Mouse (Mus musculus) olfactory bulb, adult 2 months (tissue): ENCODE results near the gene Tenm2.

Source experiments
- CTCF ChIP-seq: fragments of 200-500 bp; IDR thresholded peaks from 2 replicates; pipeline ENCODE4 v1.5.1; 2012; ENCODE audit warnings: low read depth, mild to moderate bottlenecking, low read length, moderate library complexity; ENCODE audit not compliant: insufficient read depth
- POLR2A ChIP-seq: fragments of 200-500 bp; IDR thresholded peaks from 2 replicates; pipeline ENCODE4 v1.6.1; 2012; ENCODE audit warnings: mild to moderate bottlenecking, low read depth, low read length, moderate library complexity; ENCODE audit not compliant: insufficient read depth

DNA sequence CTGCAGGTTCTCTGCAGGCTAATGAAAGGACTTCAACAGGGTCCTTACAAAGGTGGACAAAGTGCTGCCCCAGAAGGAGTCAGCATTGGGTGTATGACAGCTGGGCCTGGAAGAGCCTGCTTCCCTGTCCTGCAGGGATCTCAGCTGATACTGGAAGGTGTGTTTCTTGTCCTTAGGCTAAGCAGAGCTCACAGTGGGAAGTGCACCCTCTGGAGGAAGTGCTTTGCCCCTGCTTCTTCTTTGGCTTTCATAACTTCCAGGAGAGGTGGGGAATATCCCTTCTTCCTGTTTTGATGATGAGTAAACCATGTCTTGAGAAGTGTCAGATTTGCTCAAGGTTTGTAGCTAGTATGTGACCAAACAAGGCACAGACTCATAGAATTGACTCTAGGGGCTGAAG is 1240.5 kb downstream of the Tenm2 start:
- TF ChIP-seq POLR2A = no peak
- no peak for TF ChIP-seq CTCF
